ENCODE assay signal across 21 mouse cellular contexts in genomic region chr3:62241031-62241430, GRCm38 (mm10).
DNase-seq lines count a peak whose midpoint lies in the region; ATAC-seq lines count a peak whose summit lies in the region.
"Had no signal": no experiment of that assay in that cellular context is flagged by ENCODE, and none has a peak within 500 bp of the region (broad histone marks: within the 10 kb centered on the region; RNA-seq: fewer than 3 reads in every experiment).

No protein-coding gene starts in this region.

- H3K4me1 ChIP-seq in embryonic facial prominence, embryonic 11.5 days (ENCODE audit: control insufficient read depth, insufficient read depth, low read length), result no peaks in the 10 kb centered on the region
- no peaks in the 10 kb centered on the region for H3K4me1 ChIP-seq in embryonic facial prominence, embryonic 10.5 days
- H3K4me1 ChIP-seq in kidney, embryonic 15.5 days, result no peaks in the 10 kb centered on the region
- no peaks in the 10 kb centered on the region; the same call in none of the 2 replicates for H3K4me1 ChIP-seq in embryonic facial prominence, embryonic 14.5 days (ENCODE audit: control insufficient read depth, insufficient read depth, low read length)
- H3K4me1 ChIP-seq in stomach, embryonic 14.5 days (ENCODE audit: control insufficient read depth, insufficient read depth, low read length), result no peaks in the 10 kb centered on the region
- H3K4me1 ChIP-seq: embryonic facial prominence, embryonic 12.5 days; hindbrain, embryonic 12.5 days; liver, embryonic 13.5 days; midbrain, embryonic 12.5 days had no signal

- H3K36me3 ChIP-seq in embryonic facial prominence, embryonic 11.5 days (replicated peaks; ENCODE audit: control insufficient read depth, insufficient read depth, low read depth, low read length), result no peaks in the 10 kb centered on the region
- no peaks in the 10 kb centered on the region for H3K36me3 ChIP-seq in embryonic facial prominence, embryonic 10.5 days (replicated peaks)
- no peaks in the 10 kb centered on the region for H3K36me3 ChIP-seq in kidney, embryonic 15.5 days
- H3K36me3 ChIP-seq in embryonic facial prominence, embryonic 14.5 days (ENCODE audit: control insufficient read depth, insufficient read depth, low read length), result no peaks in the 10 kb centered on the region
- no peaks in the 10 kb centered on the region for H3K36me3 ChIP-seq in stomach, embryonic 14.5 days (ENCODE audit: control insufficient read depth, insufficient read depth, low read length)
- H3K36me3 ChIP-seq: embryonic facial prominence, embryonic 12.5 days; hindbrain, embryonic 12.5 days; liver, embryonic 13.5 days; midbrain, embryonic 12.5 days had no signal

- H3K27me3 ChIP-seq in embryonic facial prominence, embryonic 11.5 days (ENCODE audit: control insufficient read depth, insufficient read depth, low read length), result no peaks in the 10 kb centered on the region
- H3K27me3 ChIP-seq in embryonic facial prominence, embryonic 10.5 days (replicated peaks; ENCODE audit: low read depth, poor library complexity, severe bottlenecking), result no peaks in the 10 kb centered on the region
- H3K27me3 ChIP-seq in kidney, embryonic 15.5 days, result no peaks in the 10 kb centered on the region
- H3K27me3 ChIP-seq in embryonic facial prominence, embryonic 14.5 days (replicated peaks; ENCODE audit: control insufficient read depth, insufficient read depth, low read length), result no peaks in the 10 kb centered on the region
- no peaks in the 10 kb centered on the region for H3K27me3 ChIP-seq in stomach, embryonic 14.5 days (ENCODE audit: control insufficient read depth, insufficient read depth, low read length)
- H3K27me3 ChIP-seq: embryonic facial prominence, embryonic 12.5 days; hindbrain, embryonic 12.5 days; liver, embryonic 13.5 days; midbrain, embryonic 12.5 days had no signal

- DNase-seq in embryonic facial prominence, embryonic 11.5 days (ENCODE audit: low spot score), result peak; percentile 5
- no peak for DNase-seq in embryonic facial prominence, embryonic 10.5 days (ENCODE audit: low spot score)
- no peak for DNase-seq in kidney, postnatal 25 days
- peak; percentile 72 for DNase-seq in embryonic facial prominence, embryonic 14.5 days (ENCODE audit: low spot score)
- DNase-seq in frontal cortex, postnatal 14 days (ENCODE audit: low spot score in 2 of 2), result no peak
- DNase-seq in natural killer cell, adult 2 months (ENCODE audit: low spot score in 2 of 2), result no peak
- DNase-seq: adrenal gland, adult 8-10 months; cerebellum, adult 11-12 months; cerebellum, postnatal 10 days; liver, embryonic 13.5 days; lung, adult 2 months; lung, postnatal 14 days; thymus, postnatal 25 days had no signal

- H3K4me2 ChIP-seq in embryonic facial prominence, embryonic 11.5 days (ENCODE audit: low read depth, low read length), result no peak overlapping the region
- no peak overlapping the region for H3K4me2 ChIP-seq in kidney, embryonic 15.5 days
- no peak overlapping the region for H3K4me2 ChIP-seq in embryonic facial prominence, embryonic 14.5 days (ENCODE audit: low read depth, low read length)
- H3K4me2 ChIP-seq in stomach, embryonic 14.5 days (replicated peaks; ENCODE audit: low read depth, low read length), result no peak overlapping the region
- H3K4me2 ChIP-seq: embryonic facial prominence, embryonic 12.5 days; heart, embryonic 11.5 days; hindbrain, embryonic 12.5 days; liver, embryonic 13.5 days; midbrain, embryonic 12.5 days had no signal

- no peak for ATAC-seq in embryonic facial prominence, embryonic 11.5 days (replicated peaks; ENCODE audit: insufficient number of reproducible peaks, low FRiP score, low TSS enrichment, low read depth)
- peak; percentile 40; the same call in 1 of the 2 replicates for ATAC-seq in kidney, embryonic 15.5 days (replicated peaks; ENCODE audit: low FRiP score)
- ATAC-seq in embryonic facial prominence, embryonic 14.5 days (ENCODE audit: low read depth), result peak; percentile 71
- peak; percentile 46; the same call in 1 of the 2 replicates for ATAC-seq in stomach, embryonic 14.5 days (ENCODE audit: insufficient number of reproducible peaks, insufficient read depth, low FRiP score, low read depth)
- ATAC-seq: activated CD4-positive, CD25-positive, alpha-beta regulatory T cell, adult 4 months; forebrain, embryonic 14.5 days had no signal

- WGBS in embryonic facial prominence, embryonic 11.5 days, result 59% methylated on average over 3 of the region's 3 CpGs
- WGBS in embryonic facial prominence, embryonic 10.5 days, result 82% methylated on average over 3 of the region's 3 CpGs
- WGBS in kidney, embryonic 15.5 days, result 60% methylated on average over 3 of the region's 3 CpGs
- 54% methylated on average over 3 of the region's 3 CpGs for WGBS in embryonic facial prominence, embryonic 14.5 days
- WGBS in stomach, embryonic 14.5 days, result 48% methylated on average over 3 of the region's 3 CpGs

- H3K27ac ChIP-seq in embryonic facial prominence, embryonic 11.5 days (replicated peaks; ENCODE audit: low read depth, low read length), result no peak overlapping the region
- H3K27ac ChIP-seq in embryonic facial prominence, embryonic 10.5 days (replicated peaks), result no peak overlapping the region
- no peak overlapping the region for H3K27ac ChIP-seq in kidney, embryonic 15.5 days
- no peak overlapping the region for H3K27ac ChIP-seq in embryonic facial prominence, embryonic 14.5 days (replicated peaks; ENCODE audit: low read depth, low read length)
- H3K27ac ChIP-seq in stomach, embryonic 14.5 days (ENCODE audit: low read length), result no peak overlapping the region
- H3K27ac ChIP-seq: embryonic facial prominence, embryonic 12.5 days; hindbrain, embryonic 12.5 days; liver, embryonic 13.5 days; midbrain, embryonic 12.5 days had no signal

- H3K4me3 ChIP-seq in embryonic facial prominence, embryonic 11.5 days (ENCODE audit: low read depth, low read length), result no peak overlapping the region
- H3K4me3 ChIP-seq in embryonic facial prominence, embryonic 10.5 days, result no peak overlapping the region
- H3K4me3 ChIP-seq in kidney, embryonic 15.5 days (replicated peaks), result no peak overlapping the region
- no peak overlapping the region for H3K4me3 ChIP-seq in embryonic facial prominence, embryonic 14.5 days (ENCODE audit: low read depth, low read length)
- no peak overlapping the region for H3K4me3 ChIP-seq in stomach, embryonic 14.5 days (ENCODE audit: low read depth, low read length)
- H3K4me3 ChIP-seq: embryonic facial prominence, embryonic 12.5 days; hindbrain, embryonic 12.5 days; liver, embryonic 13.5 days; midbrain, embryonic 12.5 days had no signal

- H3K9me3 ChIP-seq in embryonic facial prominence, embryonic 11.5 days (replicated peaks; ENCODE audit: control insufficient read depth, low read length), result no peaks in the 10 kb centered on the region
- no peaks in the 10 kb centered on the region for H3K9me3 ChIP-seq in embryonic facial prominence, embryonic 10.5 days
- H3K9me3 ChIP-seq in kidney, embryonic 15.5 days (replicated peaks), result no peaks in the 10 kb centered on the region
- no peaks in the 10 kb centered on the region for H3K9me3 ChIP-seq in embryonic facial prominence, embryonic 14.5 days (ENCODE audit: control insufficient read depth, low read length)
- no peaks in the 10 kb centered on the region for H3K9me3 ChIP-seq in stomach, embryonic 14.5 days (ENCODE audit: control insufficient read depth, low read depth, low read length)
- H3K9me3 ChIP-seq: embryonic facial prominence, embryonic 12.5 days; hindbrain, embryonic 12.5 days; liver, embryonic 13.5 days; midbrain, embryonic 12.5 days had no signal

- H3K9ac ChIP-seq in embryonic facial prominence, embryonic 11.5 days (replicated peaks; ENCODE audit: low read length), result no peak overlapping the region
- H3K9ac ChIP-seq in kidney, embryonic 15.5 days, result no peak overlapping the region
- H3K9ac ChIP-seq in embryonic facial prominence, embryonic 14.5 days (ENCODE audit: low read depth, low read length), result no peak overlapping the region
- no peak overlapping the region for H3K9ac ChIP-seq in stomach, embryonic 14.5 days (replicated peaks; ENCODE audit: low read depth, low read length)
- H3K9ac ChIP-seq: embryonic facial prominence, embryonic 12.5 days; hindbrain, embryonic 12.5 days; liver, embryonic 13.5 days; midbrain, embryonic 12.5 days had no signal

Comparison
In these comparisons a context has a peak if more than half of its experiments do, and no peak if none do; other contexts are left out.
1. DNase-seq: peak in embryonic facial prominence, embryonic 11.5 days (single experiment) and embryonic facial prominence, embryonic 14.5 days (single experiment); none in embryonic facial prominence, embryonic 10.5 days (single experiment), kidney, postnatal 25 days (0 of 2), frontal cortex, postnatal 14 days (0 of 2) and natural killer cell, adult 2 months (0 of 2).